Mouse (Mus musculus) lung, embryonic 16.5 days (tissue): ENCODE measurements at regions not wholly inside any gene's neighbourhood (a gene's known extent, or its start where the extent isn't known, plus 50 kb on each side); places are given as distances from the start of the nearest gene placed in this dataset.
"Not testable (repeated sequence)": the region's sequence is repeated elsewhere in the genome, so short reads cannot be mapped to it uniquely, and the experiment has no call there.

Source experiments
- ATAC-seq: fragments of 200-750 bp; cut with Nextera tagmentation; 2 replicates; pipeline ENCODE4 v1.8.0; 2017; ENCODE audit warnings: low read depth, mild to moderate bottlenecking, moderate library complexity
- H3K27ac ChIP-seq: fragments of 300-500 bp; sonication (generic); 2 replicates; pipeline ENCODE4 v1.5.1; 2014; ENCODE audit warnings: mild to moderate bottlenecking, control low read depth, low read length
- H3K27me3 ChIP-seq: fragments of 300-500 bp; sonication (generic); 2 replicates; pipeline ENCODE4 v1.6.1; 2014; ENCODE audit warnings: low read depth, low read length, mixed read lengths; ENCODE audit not compliant: control insufficient read depth, insufficient read depth
- H3K36me3 ChIP-seq: fragments of 300-500 bp; sonication (generic); 2 replicates; pipeline ENCODE4 v1.6.1; 2014; ENCODE audit warnings: low read length; ENCODE audit not compliant: control insufficient read depth, insufficient read depth
- H3K4me1 ChIP-seq: fragments of 300-500 bp; sonication (generic); replicated peaks from 2 replicates; pipeline ENCODE4 v1.6.1; 2014; ENCODE audit warnings: low read length, mixed read lengths; ENCODE audit not compliant: control insufficient read depth, insufficient read depth
- H3K4me2 ChIP-seq: fragments of 300-500 bp; sonication (generic); 2 replicates; pipeline ENCODE4 v1.6.1; 2014; ENCODE audit warnings: low read depth, low read length, control low read depth
- H3K4me3 ChIP-seq: fragments of 300-500 bp; sonication (generic); 2 replicates; pipeline ENCODE4 v1.5.1; 2014; ENCODE audit warnings: mild to moderate bottlenecking, low read length, control low read depth
- H3K9ac ChIP-seq: fragments of 300-500 bp; sonication (generic); 2 replicates; pipeline ENCODE4 v1.6.1; 2014; ENCODE audit warnings: low read length, control low read depth
- H3K9me3 ChIP-seq: fragments of 300-500 bp; sonication (generic); 2 replicates; pipeline ENCODE4 v1.6.1; 2016; ENCODE audit warnings: low read length; ENCODE audit not compliant: control insufficient read depth
- WGBS: fragments of 180-500 bp; shearing (Covaris S2); extraction: QIAGEN DNeasy Blood & Tissue Kit; methylation state at CpG from one replicate; pipeline ENCODE4 v1.1.7; 2014; 5-methylcytosine and 5-hydroxymethylcytosine counted together

DNA sequence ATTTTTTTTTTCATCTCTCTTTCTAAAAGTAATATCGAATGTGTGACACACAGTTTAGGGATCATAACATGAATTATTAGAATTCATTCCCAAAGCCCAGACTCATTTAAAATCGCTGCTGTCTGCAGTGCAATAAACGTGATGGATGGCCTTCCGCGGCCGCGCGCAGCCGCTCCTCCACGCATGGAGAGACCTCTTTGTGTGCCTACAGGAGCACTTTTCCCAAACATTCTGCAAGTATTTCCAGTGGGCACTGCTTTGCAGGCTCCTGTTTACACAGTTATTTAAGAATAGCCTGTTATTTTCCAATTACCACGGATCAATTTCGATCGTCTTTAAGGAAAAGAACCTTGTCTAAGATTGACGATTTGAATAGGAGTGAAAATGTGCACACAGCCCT is 115.6 kb downstream of the Akr1d1 start:
- no peak overlapping the region for H3K27ac ChIP-seq
- WGBS = 41% methylated on average over 14 of the region's 14 CpGs
- H3K4me1 ChIP-seq = no peaks in the 10 kb centered on the region
- no peak overlapping the region for H3K4me3 ChIP-seq
- ATAC-seq = no peak
- H3K9me3 ChIP-seq = no peaks in the 10 kb centered on the region
- H3K27me3 ChIP-seq = no peaks in the 10 kb centered on the region
- peak overlapping the region; percentile 36 for H3K4me2 ChIP-seq
- H3K36me3 ChIP-seq = no peaks in the 10 kb centered on the region
- no peak overlapping the region for H3K9ac ChIP-seq

DNA sequence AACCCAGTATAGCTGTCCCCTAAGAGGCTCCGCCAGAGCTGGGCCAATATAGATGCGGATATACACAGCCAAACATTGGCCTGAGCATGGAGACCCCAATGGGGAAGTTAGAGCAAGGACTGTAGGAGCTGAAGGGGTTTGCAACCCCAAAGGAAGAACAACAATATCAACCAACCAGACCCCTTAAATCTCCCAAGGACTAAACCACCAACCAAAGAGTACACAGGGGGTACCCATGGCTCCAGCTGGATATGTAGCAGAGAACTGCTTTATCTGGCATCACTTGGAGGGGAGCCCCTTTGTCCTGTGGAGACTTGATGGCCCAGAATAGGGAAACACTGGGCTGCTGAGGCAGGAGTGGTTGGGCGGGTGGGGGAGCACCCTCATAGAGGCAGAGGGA is 127.3 kb downstream of the Akr1d1 start:
- H3K4me1 ChIP-seq, H3K27ac ChIP-seq, H3K9ac ChIP-seq, H3K9me3 ChIP-seq, H3K4me3 ChIP-seq, ATAC-seq, H3K36me3 ChIP-seq, H3K4me2 ChIP-seq, H3K27me3 ChIP-seq: not testable (repeated sequence)
- WGBS = 94% methylated on average over 3 of the region's 3 CpGs

DNA sequence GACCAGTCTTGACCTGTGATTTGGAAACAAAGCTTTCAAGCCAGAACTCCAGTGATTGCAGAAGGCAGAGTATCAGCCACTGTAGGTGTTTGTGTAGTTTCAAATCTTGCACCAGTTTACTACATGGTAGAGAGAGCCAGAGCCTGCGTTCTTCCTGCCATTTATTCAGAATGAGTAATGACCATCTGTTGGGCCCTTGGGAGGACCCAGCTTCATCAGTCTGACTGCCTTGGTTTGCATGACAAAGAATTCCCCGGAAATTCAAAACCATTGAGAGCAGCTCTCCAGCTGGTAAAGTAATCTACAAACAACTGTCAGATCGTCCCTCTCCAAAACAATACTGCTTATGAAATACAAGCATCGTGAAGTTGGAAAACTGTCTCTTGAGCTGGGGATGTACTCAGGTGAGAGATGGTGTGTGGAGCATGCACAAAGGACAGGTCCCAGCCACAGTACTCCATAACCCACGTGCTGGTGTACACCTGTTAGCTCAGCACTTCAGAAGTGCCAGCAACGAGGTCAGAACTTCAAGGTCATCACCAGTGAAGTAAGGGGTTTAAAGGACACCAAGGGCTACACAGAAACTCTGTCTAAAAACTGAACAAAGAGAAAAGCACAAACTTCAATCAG is 128.2 kb downstream of the Akr1d1 start:
- Histone ChIP-seq H3K27ac (no peak overlapping the region), H3K4me2 (no peak overlapping the region), H3K9me3 (no peaks in the 10 kb centered on the region), H3K9ac (no peak overlapping the region), H3K36me3 (no peaks in the 10 kb centered on the region), H3K4me1 (no peaks in the 10 kb centered on the region), H3K27me3 (no peaks in the 10 kb centered on the region), H3K4me3 (no peak overlapping the region)
- ATAC-seq = no peak
- 31% methylated on average over 6 of the region's 6 CpGs for WGBS

DNA sequence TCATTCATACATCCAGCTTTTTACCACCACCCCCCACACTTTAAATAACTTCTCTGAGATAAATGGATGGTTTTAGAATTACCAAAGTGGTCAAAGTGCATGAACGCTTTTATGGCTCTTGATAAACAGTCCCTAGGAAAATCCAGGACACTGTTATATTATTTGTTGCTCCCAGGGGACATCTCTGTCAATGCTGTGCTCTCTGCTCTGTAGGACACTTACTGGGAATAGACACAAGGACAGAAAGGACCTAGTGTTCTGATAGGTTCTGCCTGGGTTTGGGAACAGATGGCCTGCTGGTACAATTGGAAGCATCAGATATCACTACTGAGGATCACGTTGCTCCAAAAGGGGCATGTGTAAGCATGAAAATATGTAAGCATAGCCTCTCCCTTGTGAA is 132.8 kb downstream of the Akr1d1 start:
- Histone ChIP-seq H3K4me3 (no peak overlapping the region), H3K27ac (no peak overlapping the region), H3K4me1 (no peaks in the 10 kb centered on the region), H3K4me2 (no peak overlapping the region), H3K9ac (no peak overlapping the region), H3K27me3 (no peaks in the 10 kb centered on the region), H3K36me3 (no peaks in the 10 kb centered on the region), H3K9me3 (no peaks in the 10 kb centered on the region)
- ATAC-seq = no peak
- 32% methylated on average over 2 of the region's 2 CpGs for whole genome bisulfite sequencing

DNA sequence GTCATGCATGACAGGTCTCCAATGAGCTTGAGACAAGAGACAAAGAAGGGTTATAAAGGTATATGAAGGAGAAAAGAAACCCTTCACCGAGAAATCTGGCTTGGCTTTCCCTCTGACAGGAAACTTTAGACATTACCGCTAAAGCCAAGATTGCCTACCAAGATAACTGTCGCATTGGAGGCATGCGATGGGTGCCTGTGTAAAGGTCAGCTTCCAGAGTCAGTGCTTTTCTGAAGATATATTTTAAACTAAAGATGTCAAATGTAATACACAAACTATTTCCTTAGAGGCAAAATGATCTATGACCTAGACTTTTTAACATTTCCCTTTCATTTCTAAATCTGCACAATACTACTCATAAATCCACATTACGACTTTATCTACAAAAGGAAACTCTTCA is 135.6 kb downstream of the Akr1d1 start:
- no peak overlapping the region for H3K27ac ChIP-seq
- H3K4me1 ChIP-seq = no peaks in the 10 kb centered on the region
- H3K9me3 ChIP-seq = no peaks in the 10 kb centered on the region
- H3K4me3 ChIP-seq = no peak overlapping the region
- ATAC-seq = no peak
- no peaks in the 10 kb centered on the region for H3K36me3 ChIP-seq
- 59% methylated on average over 5 of the region's 5 CpGs for WGBS
- H3K27me3 ChIP-seq = no peaks in the 10 kb centered on the region
- H3K9ac ChIP-seq = no peak overlapping the region
- no peak overlapping the region for H3K4me2 ChIP-seq

GRCm38 (mm10) chr6:37669407-37669806 is 139.4 kb downstream of the Akr1d1 start:
- H3K4me1 ChIP-seq = no peaks in the 10 kb centered on the region
- H3K4me2 ChIP-seq = no peak overlapping the region
- no peak for ATAC-seq
- H3K27ac ChIP-seq = no peak overlapping the region
- WGBS = 60% methylated on average over 2 of the region's 2 CpGs
- H3K9me3 ChIP-seq = no peaks in the 10 kb centered on the region; the same call in 1 of the 2 replicates
- no peaks in the 10 kb centered on the region for H3K27me3 ChIP-seq
- H3K9ac ChIP-seq = no peak overlapping the region
- no peaks in the 10 kb centered on the region for H3K36me3 ChIP-seq
- no peak overlapping the region for H3K4me3 ChIP-seq

DNA sequence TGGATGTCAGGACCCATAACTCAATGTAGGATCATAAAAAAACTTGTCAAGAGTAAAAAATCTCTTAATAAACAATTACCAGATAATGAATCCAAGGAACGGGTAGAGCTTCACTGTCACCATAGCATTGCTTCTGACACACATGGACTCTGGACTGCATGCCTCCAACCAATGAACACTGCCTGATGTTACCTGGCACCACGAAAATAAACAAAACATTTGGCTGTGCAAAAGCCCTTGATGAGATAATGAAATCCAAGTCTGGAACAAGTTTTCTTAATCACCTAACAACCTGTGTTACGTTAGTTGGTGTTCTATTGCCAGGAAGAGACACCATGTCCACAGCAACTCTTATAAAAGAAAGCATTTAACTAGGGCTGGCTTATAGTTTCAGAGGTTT is 140.7 kb downstream of the Akr1d1 start:
- Histone ChIP-seq H3K27me3 (no peaks in the 10 kb centered on the region), H3K4me2 (no peak overlapping the region), H3K9ac (no peak overlapping the region), H3K27ac (no peak overlapping the region), H3K9me3 (no peaks in the 10 kb centered on the region; the same call in 1 of the 2 replicates), H3K4me3 (no peak overlapping the region), H3K36me3 (no peaks in the 10 kb centered on the region), H3K4me1 (no peaks in the 10 kb centered on the region)
- ATAC-seq = no peak
- WGBS = 75% methylated on average over 3 of the region's 3 CpGs

GRCm38 (mm10) chr6:37679871-37680270 is 149.9 kb downstream of the Akr1d1 start:
- Histone ChIP-seq H3K9ac (no peak overlapping the region), H3K4me3 (no peak overlapping the region), H3K36me3 (no peaks in the 10 kb centered on the region), H3K4me1 (no peaks in the 10 kb centered on the region), H3K9me3 (no peaks in the 10 kb centered on the region; the same call in 1 of the 2 replicates), H3K4me2 (no peak overlapping the region), H3K27me3 (no peaks in the 10 kb centered on the region), H3K27ac (no peak overlapping the region)
- WGBS = 41% methylated on average over 3 of the region's 3 CpGs
- no peak for ATAC-seq

DNA sequence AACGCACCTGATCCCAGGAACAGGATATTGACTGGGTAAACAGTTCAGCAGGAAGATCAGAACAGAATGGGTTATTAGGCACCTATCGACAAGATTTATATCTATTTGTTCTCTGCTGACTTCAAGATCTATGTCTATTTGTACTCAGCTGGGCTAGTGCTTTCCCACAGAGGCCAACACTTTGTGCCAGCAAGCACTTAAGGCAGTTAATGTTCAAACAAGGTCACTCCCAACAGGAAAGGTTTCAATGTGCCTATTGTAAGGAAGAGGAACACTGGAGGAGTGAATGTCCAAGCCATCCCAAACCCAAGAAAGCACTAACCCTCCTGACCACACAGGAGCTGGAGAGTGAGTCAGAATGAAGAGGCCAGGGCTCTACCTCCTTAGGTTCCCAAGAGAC is 151.4 kb downstream of the Akr1d1 start:
- not testable (repeated sequence) for H3K4me1 ChIP-seq, H3K4me3 ChIP-seq, H3K36me3 ChIP-seq, ATAC-seq, H3K4me2 ChIP-seq, H3K9me3 ChIP-seq, H3K27ac ChIP-seq, H3K9ac ChIP-seq, H3K27me3 ChIP-seq
- WGBS = 43% methylated on average over 2 of the region's 2 CpGs

DNA sequence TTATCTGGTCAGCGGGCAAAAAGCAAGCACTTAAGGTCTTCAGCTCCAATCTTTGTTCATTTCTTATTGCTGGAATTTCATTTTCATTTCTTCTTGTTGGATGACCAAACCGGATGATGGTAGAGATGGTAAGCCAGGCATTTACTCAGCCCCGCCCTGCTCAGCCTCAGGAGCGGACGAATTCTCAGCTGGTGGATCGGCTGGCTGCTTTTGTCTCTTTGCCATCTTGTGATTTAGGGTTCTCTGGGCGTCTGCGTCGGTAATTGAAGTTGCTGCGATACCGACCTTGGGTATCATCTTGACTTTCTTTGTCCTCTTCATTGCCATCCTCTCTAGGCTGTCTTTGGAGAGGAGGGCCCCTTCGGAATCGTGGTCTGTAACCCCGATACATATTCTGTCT is 156.1 kb downstream of the Akr1d1 start:
- ATAC-seq = no peak
- no peaks in the 10 kb centered on the region for H3K27me3 ChIP-seq
- no peaks in the 10 kb centered on the region; the same call in 1 of the 2 replicates for H3K9me3 ChIP-seq

More for the DNA sequence above, 156.1 kb downstream of the Akr1d1 start:
- no peak overlapping the region for H3K9ac ChIP-seq
- WGBS = 94% methylated on average over 14 of the region's 14 CpGs
- no peaks in the 10 kb centered on the region for H3K36me3 ChIP-seq
- no peak overlapping the region for H3K4me3 ChIP-seq
- H3K27ac ChIP-seq = no peak overlapping the region
- H3K4me1 ChIP-seq = no peaks in the 10 kb centered on the region
- no peak overlapping the region for H3K4me2 ChIP-seq
